Mouse (Mus musculus): ENCODE measurements around the gene Mnd1. TPM values are rescaled to one million over a fixed set of nuclear protein-coding genes. Genes with fewer than 3 reads are reported as not detected.
A peak's percentile ranks its signal among the peaks of the same experiment; 100 is the strongest.

Gene Mnd1
- polyA plus RNA-seq, 1 experiment from 2014 or later: 20.1 TPM

GRCm38 (mm10) chr3:84039646-84040475 is 115.7 kb downstream of the Mnd1 start, which contains the start of gene Tmem131l:
Tmem131l (minus strand) TSS chr3:84040175.
- POLR2A ChIA-PET: interaction anchor here (0.9 to 1.7 kb wide), 3 partner anchors 9 to 15 kb away, joined by 3 to 4 read pairs (median 3); no protein-coding TSS in a partner anchor
- H3K27me3 ChIP-seq: peaks cover 3% of the 10 kb centered on the region
- DNase-seq (ENCODE audit: low read depth, low spot score): no peak
- CTCF ChIA-PET: interaction anchor here (1.0 to 2.8 kb wide), 6 partner anchors 13 to 116 kb away, joined by 3 to 10 read pairs (median 4); no protein-coding TSS in a partner anchor
- ATAC-seq: peak; percentile 88
- TF ChIP-seq CTCF (IDR thresholded peaks at IDR 0.05): no peak
- in situ Hi-C loops (cut with MboI; ENCODE audit: low pct_unique_long_range_greater_than_20kb): loop anchor here (5.0 kb wide), 1 partner anchor 88 kb away; no protein-coding TSS in a partner anchor

GRCm38 (mm10) chr3:84038981-84039645 is 116.5 kb downstream of the Mnd1 start:
- H3K27me3 ChIP-seq: peaks cover 3% of the 10 kb centered on the region
- no peak for TF ChIP-seq CTCF (IDR thresholded peaks at IDR 0.05)
- ChIA-PET CTCF (interaction anchor here (1.0 to 1.1 kb wide), 2 partner anchors 20 to 31 kb away, joined by 3 read pairs; no protein-coding TSS in a partner anchor), POLR2A (interaction anchor here (1.6 to 1.7 kb wide), 2 partner anchors 9 to 12 kb away, joined by 3 to 4 read pairs; no protein-coding TSS in a partner anchor)
- no peak for DNase-seq (ENCODE audit: low read depth, low spot score)
- peak; percentile 27 for ATAC-seq
- in situ Hi-C loops (cut with MboI; ENCODE audit: low pct_unique_long_range_greater_than_20kb): no loop called here

GRCm38 (mm10) chr3:84038126-84038525 is 117.5 kb downstream of the Mnd1 start:
- H3K27me3 ChIP-seq: peaks cover 3% of the 10 kb centered on the region
- POLR2A ChIA-PET: interaction anchor here (1.7 kb wide), 1 partner anchor 11 kb away, joined by 4 read pairs; no protein-coding TSS in a partner anchor
- DNase-seq (ENCODE audit: low read depth, low spot score) (no peak), ATAC-seq (no peak)
- CTCF ChIA-PET: interaction anchor here (1.0 kb wide), 1 partner anchor 21 kb away, joined by 3 read pairs; no protein-coding TSS in a partner anchor
- in situ Hi-C loops (cut with MboI; ENCODE audit: low pct_unique_long_range_greater_than_20kb): no loop called here
- TF ChIP-seq CTCF (IDR thresholded peaks at IDR 0.05): no peak

Other genes starting within 250 kb of the Mnd1 start
- 24.9 TPM for gene Tmem131l, start 115.6 kb downstream of the Mnd1 start, polyA plus RNA-seq (2021)
- 0.47 TPM for gene Gm6525, start 18.3 kb upstream of the Mnd1 start, polyA plus RNA-seq (2021)
- 30.7 TPM for gene Trim2, start 151.1 kb upstream of the Mnd1 start, polyA plus RNA-seq (2021)

All from Patski (cell line).